Mouse (Mus musculus) thymus, postnatal 36 days (tissue): ENCODE data around the gene Ctxn2.

Experiments used
- DNase-seq, 2 experiments: peaks; one replicate each; pipeline ENCODE4 v3.0.0; 2022; ENCODE audit warnings: mixed read lengths in 2 of 2

The Ctxn2 gene

DNA sequence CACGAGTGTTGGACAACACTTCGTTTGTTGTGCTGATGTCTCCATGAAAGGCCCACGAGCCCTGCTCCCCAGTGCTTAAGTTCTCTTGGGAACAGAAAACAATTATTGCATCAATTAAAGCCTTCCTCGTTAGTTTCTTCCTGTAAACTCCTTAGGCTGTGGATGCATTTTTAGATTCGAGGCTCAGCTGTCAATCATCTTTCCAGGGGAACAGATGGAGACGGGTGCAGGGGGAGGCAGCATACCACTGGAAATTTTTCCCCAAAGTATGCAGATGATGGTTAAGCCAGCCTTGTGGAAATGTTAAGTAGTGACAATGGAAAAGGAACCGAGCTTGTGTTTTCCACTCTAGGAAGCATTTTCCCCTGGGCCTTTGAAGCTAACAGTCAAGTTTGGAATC, 60.3 kb downstream of the Ctxn2 start:
- DNase-seq, result no peak
